Mouse (Mus musculus) hindbrain, embryonic 14.5 days (tissue): ENCODE results near the gene Psen1. TPM values are rescaled to one million over a fixed set of nuclear protein-coding genes. Genes with fewer than 3 reads are reported as not detected.
A peak's percentile ranks its signal among the peaks of the same experiment; 100 is the strongest.

Source experiments
- ATAC-seq: fragments of 200-750 bp; cut with Nextera tagmentation; 2 replicates; pipeline ENCODE4 v1.8.0; 2017; ENCODE audit warnings: moderate number of reproducible peaks, mild to moderate bottlenecking, moderate TSS enrichment, moderate library complexity; ENCODE audit not compliant: low FRiP score
- DNase-seq: peaks from one replicate; pipeline ENCODE4 v3.0.0-alpha.2; 2015; ENCODE audit warnings: low spot score
- H3K27ac ChIP-seq: fragments of 300-500 bp; sonication (generic); 2 replicates; pipeline ENCODE4 v1.5.1; 2014; ENCODE audit warnings: mild to moderate bottlenecking, moderate library complexity
- H3K27me3 ChIP-seq: fragments of 300-500 bp; sonication (generic); 2 replicates; pipeline ENCODE4 v1.6.1; 2014; ENCODE audit warnings: mild to moderate bottlenecking, low read length, mixed read lengths; ENCODE audit not compliant: control insufficient read depth, insufficient read depth
- H3K36me3 ChIP-seq: fragments of 300-500 bp; sonication (generic); replicated peaks from 2 replicates; pipeline ENCODE4 v1.6.1; 2014; ENCODE audit not compliant: control insufficient read depth, insufficient read depth
- H3K4me1 ChIP-seq: fragments of 300-500 bp; sonication (generic); replicated peaks from 2 replicates; pipeline ENCODE4 v1.6.1; 2014; ENCODE audit warnings: antibody characterized with exemption, low read length, mixed read lengths; ENCODE audit not compliant: control insufficient read depth, insufficient read depth
- H3K4me2 ChIP-seq: fragments of 300-500 bp; sonication (generic); replicated peaks from 2 replicates; pipeline ENCODE4 v1.6.1; 2014; ENCODE audit warnings: mild to moderate bottlenecking, moderate library complexity
- H3K4me3 ChIP-seq: fragments of 300-500 bp; sonication (generic); replicated peaks from 2 replicates; pipeline ENCODE4 v1.5.1; 2014; ENCODE audit warnings: mild to moderate bottlenecking, low read length
- H3K9ac ChIP-seq: fragments of 300-500 bp; sonication (generic); 2 replicates; pipeline ENCODE4 v1.6.1; 2014
- H3K9me3 ChIP-seq: fragments of 300-500 bp; sonication (generic); 2 replicates; pipeline ENCODE4 v1.6.1; 2016; ENCODE audit warnings: low read length; ENCODE audit not compliant: control insufficient read depth
- WGBS: fragments of 180-500 bp; shearing (Covaris S2); extraction: QIAGEN DNeasy Blood & Tissue Kit; methylation state at CpG from one replicate; pipeline ENCODE4 v1.1.7; 2014; 5-methylcytosine and 5-hydroxymethylcytosine counted together
- polyA plus RNA-seq: library from polyadenylated mRNA; unstranded; fragments of >200 nt; fragmentation: Nextera tagmentation; extraction: Ambion mirVana; gene quantifications from 2 replicates; pipeline ENCODE4 v1.2.1, GENCODE M21; 2014

The Psen1 gene
- polyA plus RNA-seq, 1 experiment from 2014 or later: 75.0 TPM

- Histone ChIP-seq H3K4me1 (peaks cover 17% of the 10 kb centered on the region), H3K4me3 (no peak overlapping the region), H3K27me3 (no peaks in the 10 kb centered on the region), H3K9me3 (no peaks in the 10 kb centered on the region), H3K36me3 (no peaks in the 10 kb centered on the region; the same call in 1 of the 2 replicates), H3K9ac (no peak overlapping the region), H3K4me2 (no peak overlapping the region), H3K27ac (no peak overlapping the region)
- whole genome bisulfite sequencing: 87% methylated on average over 5 of the region's 5 CpGs
- no peak for DNase-seq
- no peak for ATAC-seq
Observed at GRCm38 (mm10) chr12:83694011-83694410, 6.1 kb downstream of the Psen1 start.

GRCm38 (mm10) chr12:83694669-83695068 lies 6.7 kb downstream of the Psen1 start:
- WGBS: 79% methylated on average over 3 of the region's 3 CpGs
- Histone ChIP-seq H3K4me3 (no peak overlapping the region), H3K4me1 (peaks cover 10% of the 10 kb centered on the region), H3K27me3 (no peaks in the 10 kb centered on the region), H3K4me2 (no peak overlapping the region), H3K9ac (no peak overlapping the region), H3K36me3 (peaks cover 6% of the 10 kb centered on the region; the same call in 1 of the 2 replicates), H3K9me3 (no peaks in the 10 kb centered on the region), H3K27ac (no peak overlapping the region)
- DNase-seq (no peak), ATAC-seq (no peak)

- no peak overlapping the region for H3K9ac ChIP-seq
- ATAC-seq: no peak
Observed at GRCm38 (mm10) chr12:83698637-83699036, 10.7 kb downstream of the Psen1 start.

GRCm38 (mm10) chr12:83701608-83702007 lies 13.7 kb downstream of the Psen1 start:
- no peaks in the 10 kb centered on the region for H3K4me1 ChIP-seq
- DNase-seq (no peak), ATAC-seq (no peak)
- WGBS: 86% methylated on average over 7 of the region's 7 CpGs
- no peaks in the 10 kb centered on the region for H3K9me3 ChIP-seq
- no peak overlapping the region for H3K9ac ChIP-seq
- no peak overlapping the region for H3K4me3 ChIP-seq
- no peak overlapping the region for H3K4me2 ChIP-seq
- H3K36me3 ChIP-seq: peaks cover 43% of the 10 kb centered on the region
- H3K27ac ChIP-seq: no peak overlapping the region
- no peaks in the 10 kb centered on the region for H3K27me3 ChIP-seq

More at GRCm38 (mm10) chr12:83698637-83699036, 10.7 kb downstream of the Psen1 start:
- Histone ChIP-seq H3K27ac (no peak overlapping the region), H3K4me3 (no peak overlapping the region), H3K4me2 (no peak overlapping the region), H3K27me3 (no peaks in the 10 kb centered on the region), H3K36me3 (peaks cover 30% of the 10 kb centered on the region), H3K9me3 (no peaks in the 10 kb centered on the region), H3K4me1 (0 out of 2 replicates have a peak, but pooled peaks cover 2% of the 10 kb centered on the region)
- 91% methylated on average over 4 of the region's 4 CpGs for WGBS
- no peak for DNase-seq

- H3K9ac ChIP-seq: no peak overlapping the region
- no peak for DNase-seq
- no peak for ATAC-seq
Observed at GRCm38 (mm10) chr12:83702796-83703195, 14.8 kb downstream of the Psen1 start.

GRCm38 (mm10) chr12:83706951-83707350 lies 19.0 kb downstream of the Psen1 start:
- H3K27ac ChIP-seq: no peak overlapping the region
- H3K4me3 ChIP-seq: no peak overlapping the region
- no peak overlapping the region for H3K9ac ChIP-seq
- no peaks in the 10 kb centered on the region for H3K27me3 ChIP-seq
- DNase-seq: no peak
- H3K4me1 ChIP-seq: no peaks in the 10 kb centered on the region
- 91% methylated on average over 4 of the region's 4 CpGs for WGBS
- H3K9me3 ChIP-seq: no peaks in the 10 kb centered on the region
- ATAC-seq: no peak
- peaks cover 43% of the 10 kb centered on the region for H3K36me3 ChIP-seq
- H3K4me2 ChIP-seq: no peak overlapping the region

More at GRCm38 (mm10) chr12:83702796-83703195, 14.8 kb downstream of the Psen1 start:
- 27% methylated on average over 4 of the region's 4 CpGs for WGBS
- H3K4me1 ChIP-seq: no peaks in the 10 kb centered on the region
- H3K4me2 ChIP-seq: no peak overlapping the region
- H3K27me3 ChIP-seq: no peaks in the 10 kb centered on the region
- no peak overlapping the region for H3K4me3 ChIP-seq
- peaks cover 51% of the 10 kb centered on the region for H3K36me3 ChIP-seq
- no peak overlapping the region for H3K27ac ChIP-seq
- no peaks in the 10 kb centered on the region for H3K9me3 ChIP-seq

- DNase-seq (no peak), ATAC-seq (no peak)
- H3K9ac ChIP-seq: no peak overlapping the region
- H3K27ac ChIP-seq: no peak overlapping the region
- WGBS: 86% methylated on average over 7 of the region's 7 CpGs
- H3K36me3 ChIP-seq: peaks cover 54% of the 10 kb centered on the region
- no peaks in the 10 kb centered on the region for H3K9me3 ChIP-seq
- H3K4me1 ChIP-seq: no peaks in the 10 kb centered on the region
- no peaks in the 10 kb centered on the region for H3K27me3 ChIP-seq
- no peak overlapping the region for H3K4me2 ChIP-seq
- no peak overlapping the region for H3K4me3 ChIP-seq
Observed at GRCm38 (mm10) chr12:83708160-83709092, 20.5 kb downstream of the Psen1 start.

- no peak overlapping the region for H3K4me2 ChIP-seq
- H3K36me3 ChIP-seq: peaks cover 59% of the 10 kb centered on the region
- H3K9ac ChIP-seq: no peak overlapping the region
- WGBS: 93% methylated on average over 2 of the region's 2 CpGs
- no peak for DNase-seq
- H3K27ac ChIP-seq: no peak overlapping the region
- H3K4me3 ChIP-seq: no peak overlapping the region
- H3K27me3 ChIP-seq: no peaks in the 10 kb centered on the region
- H3K4me1 ChIP-seq: no peaks in the 10 kb centered on the region
- ATAC-seq: no peak
- H3K9me3 ChIP-seq: no peaks in the 10 kb centered on the region
Observed at GRCm38 (mm10) chr12:83709934-83710333, 22.0 kb downstream of the Psen1 start.

GRCm38 (mm10) chr12:83713749-83714148 lies 25.8 kb downstream of the Psen1 start:
- no peak overlapping the region for H3K9ac ChIP-seq
- no peaks in the 10 kb centered on the region for H3K9me3 ChIP-seq
- no peak overlapping the region for H3K4me2 ChIP-seq
- peak; percentile 85 for DNase-seq
- 41% methylated on average over 2 of the region's 2 CpGs for WGBS
- ATAC-seq: no peak
- peaks cover 79% of the 10 kb centered on the region for H3K36me3 ChIP-seq
- H3K4me3 ChIP-seq: no peak overlapping the region
- no peaks in the 10 kb centered on the region for H3K27me3 ChIP-seq
- H3K4me1 ChIP-seq: no peaks in the 10 kb centered on the region
- H3K27ac ChIP-seq: no peak overlapping the region
